Mouse (Mus musculus) kidney, embryonic 15.5 days (tissue): ENCODE results near the gene Actg1. TPM values are rescaled to one million over a fixed set of nuclear protein-coding genes. Genes with fewer than 3 reads are reported as not detected.

Experiments
- ATAC-seq: fragments of 200-750 bp; cut with Nextera tagmentation; replicated peaks from 2 replicates; pipeline ENCODE4 v1.8.0; 2017; ENCODE audit warnings: moderate TSS enrichment; ENCODE audit not compliant: low FRiP score
- H3K27ac ChIP-seq: fragments of 300-500 bp; sonication (generic); 2 replicates; pipeline ENCODE4 v1.5.1; 2015; ENCODE audit warnings: mild to moderate bottlenecking, inconsistent platforms
- H3K27me3 ChIP-seq: fragments of 300-500 bp; sonication (generic); 2 replicates; pipeline ENCODE4 v1.6.1; 2015; ENCODE audit warnings: inconsistent platforms
- H3K36me3 ChIP-seq: fragments of 300-500 bp; sonication (generic); 2 replicates; pipeline ENCODE4 v1.6.1; 2015; ENCODE audit warnings: inconsistent platforms
- H3K4me1 ChIP-seq: fragments of 300-500 bp; sonication (generic); 2 replicates; pipeline ENCODE4 v1.6.1; 2015; ENCODE audit warnings: inconsistent platforms
- H3K4me2 ChIP-seq: fragments of 300-500 bp; sonication (generic); 2 replicates; pipeline ENCODE4 v1.6.1; 2015; ENCODE audit warnings: moderate library complexity, mild to moderate bottlenecking, inconsistent platforms
- H3K4me3 ChIP-seq: fragments of 300-500 bp; sonication (generic); replicated peaks from 2 replicates; pipeline ENCODE4 v1.5.1; 2015; ENCODE audit warnings: mild to moderate bottlenecking, inconsistent platforms
- H3K9ac ChIP-seq: fragments of 300-500 bp; sonication (generic); 2 replicates; pipeline ENCODE4 v1.6.1; 2015; ENCODE audit warnings: mild to moderate bottlenecking, inconsistent platforms
- H3K9me3 ChIP-seq: fragments of 300-500 bp; sonication (generic); replicated peaks from 2 replicates; pipeline ENCODE4 v1.6.1; 2016; ENCODE audit warnings: inconsistent platforms
- WGBS: fragments of 180-500 bp; shearing (Covaris S2); methylation state at CpG from one replicate; pipeline ENCODE4 v1.1.7; 2015; ENCODE audit warnings: mixed read lengths; 5-methylcytosine and 5-hydroxymethylcytosine counted together
- polyA plus RNA-seq: library from polyadenylated mRNA; unstranded; fragments of >200 nt; fragmentation: Nextera tagmentation; extraction: Ambion mirVana; gene quantifications from 2 replicates; pipeline ENCODE4 v1.2.1, GENCODE M21; 2015

Actg1 gene
- polyA plus RNA-seq, 1 experiment from 2014 or later, result 2,520 TPM

DNA sequence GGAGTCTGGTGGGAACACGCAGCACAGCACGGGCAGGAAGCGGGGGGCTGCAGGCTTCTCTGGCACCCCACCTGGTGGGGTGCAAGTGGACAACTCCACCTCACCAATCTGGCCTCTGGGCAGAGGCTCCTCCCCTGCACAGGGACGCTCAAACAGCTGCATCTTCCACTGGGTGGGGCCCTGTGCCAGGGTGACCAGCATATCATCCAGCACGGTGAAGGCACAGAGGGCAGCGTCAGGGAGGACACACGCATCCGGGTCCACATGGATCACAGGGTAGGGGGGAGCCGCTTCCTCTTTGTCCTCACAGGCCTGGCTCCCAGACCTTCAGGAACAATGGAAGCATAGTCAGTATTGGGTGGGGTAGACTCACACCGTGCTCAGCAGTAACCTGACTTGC, 29.0 kb upstream of the Actg1 start:
- Histone ChIP-seq H3K4me3 (peak overlapping the region; percentile 85), H3K36me3 (peaks cover 77% of the 10 kb centered on the region), H3K9me3 (no peaks in the 10 kb centered on the region), H3K9ac (peak overlapping the region; percentile 75; the same call in 1 of the 2 replicates), H3K27me3 (no peaks in the 10 kb centered on the region), H3K4me1 (peaks cover 25% of the 10 kb centered on the region), H3K27ac (no peak overlapping the region), H3K4me2 (peak overlapping the region; percentile 91)
- no peak for ATAC-seq
- WGBS, result 74% methylated on average over 10 of the region's 10 CpGs

DNA sequence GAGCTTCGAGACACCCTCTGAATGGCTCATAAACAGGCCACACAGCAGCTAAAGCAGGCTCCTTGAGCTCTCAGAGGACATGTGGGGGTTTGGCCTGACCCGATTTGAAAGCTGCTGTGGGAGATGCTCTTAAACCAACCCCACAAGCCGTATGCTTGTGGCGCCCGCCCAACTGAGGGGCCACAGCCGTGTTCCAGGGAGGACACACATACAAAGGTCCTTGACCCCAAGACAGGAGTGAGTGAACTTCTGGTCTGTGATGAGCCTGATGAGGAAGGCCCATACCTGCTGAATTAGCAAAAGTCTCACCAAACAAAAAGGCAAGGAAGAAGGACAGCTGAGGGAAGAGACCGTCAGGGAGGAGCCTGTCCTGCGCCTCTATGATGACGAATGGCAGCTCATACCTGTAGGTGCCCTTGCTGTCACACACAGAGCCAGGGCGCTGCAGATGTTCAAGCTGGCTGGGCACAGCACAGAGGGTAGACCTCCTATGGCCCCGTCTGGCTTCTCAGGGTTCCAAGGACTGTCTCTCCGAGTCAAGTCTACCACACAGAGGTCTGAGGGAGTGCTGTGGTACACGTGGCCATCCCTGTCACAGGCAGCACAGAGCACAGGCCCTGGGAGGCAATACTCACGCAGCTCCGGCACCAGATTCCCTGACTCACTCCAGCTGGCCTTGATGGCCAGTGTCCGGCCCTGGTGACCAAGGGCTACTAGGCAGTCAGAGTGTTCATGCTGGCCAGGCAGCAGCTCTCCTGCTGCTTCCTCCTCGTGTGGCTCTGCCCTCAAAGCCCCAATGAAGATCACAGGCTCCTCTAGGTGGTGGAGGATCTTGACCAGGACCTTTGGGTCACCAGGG, 28.2 kb upstream of the Actg1 start:
- Histone ChIP-seq H3K27ac (no peak overlapping the region), H3K9me3 (no peaks in the 10 kb centered on the region), H3K9ac (no peak overlapping the region), H3K36me3 (peaks cover 77% of the 10 kb centered on the region), H3K4me2 (no peak overlapping the region; the same call in 1 of the 2 replicates), H3K4me3 (0 out of 2 replicates have a peak overlapping the region, but pooled peaks have one; percentile 85), H3K27me3 (no peaks in the 10 kb centered on the region), H3K4me1 (peaks cover 25% of the 10 kb centered on the region)
- no peak for ATAC-seq
- WGBS, result 83% methylated on average over 17 of the region's 17 CpGs

DNA sequence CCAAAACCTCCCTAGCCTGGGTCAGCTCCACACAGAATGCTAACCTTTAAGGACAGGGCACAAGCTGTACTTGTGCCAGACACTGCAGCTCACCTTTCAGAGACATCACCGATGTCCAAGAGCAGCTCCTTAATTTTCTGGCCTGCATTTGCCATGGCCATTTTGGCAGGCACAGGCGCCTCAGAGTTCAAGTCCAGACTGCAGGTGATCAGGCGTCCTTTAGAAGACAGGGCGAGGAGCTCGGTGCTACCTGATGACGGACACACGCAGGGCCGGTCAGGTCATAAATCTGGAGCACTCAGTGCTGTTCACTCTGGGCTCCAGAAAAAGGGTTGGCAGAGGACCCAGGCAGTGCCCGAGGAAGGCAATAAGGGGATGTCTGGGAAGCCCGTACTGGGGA, 27.0 kb upstream of the Actg1 start:
- Histone ChIP-seq H3K36me3 (peaks cover 76% of the 10 kb centered on the region), H3K4me2 (no peak overlapping the region), H3K4me3 (no peak overlapping the region), H3K27me3 (no peaks in the 10 kb centered on the region), H3K9me3 (no peaks in the 10 kb centered on the region), H3K9ac (no peak overlapping the region), H3K4me1 (peaks cover 25% of the 10 kb centered on the region), H3K27ac (no peak overlapping the region)
- WGBS, result 90% methylated on average over 10 of the region's 10 CpGs
- ATAC-seq, result no peak

DNA sequence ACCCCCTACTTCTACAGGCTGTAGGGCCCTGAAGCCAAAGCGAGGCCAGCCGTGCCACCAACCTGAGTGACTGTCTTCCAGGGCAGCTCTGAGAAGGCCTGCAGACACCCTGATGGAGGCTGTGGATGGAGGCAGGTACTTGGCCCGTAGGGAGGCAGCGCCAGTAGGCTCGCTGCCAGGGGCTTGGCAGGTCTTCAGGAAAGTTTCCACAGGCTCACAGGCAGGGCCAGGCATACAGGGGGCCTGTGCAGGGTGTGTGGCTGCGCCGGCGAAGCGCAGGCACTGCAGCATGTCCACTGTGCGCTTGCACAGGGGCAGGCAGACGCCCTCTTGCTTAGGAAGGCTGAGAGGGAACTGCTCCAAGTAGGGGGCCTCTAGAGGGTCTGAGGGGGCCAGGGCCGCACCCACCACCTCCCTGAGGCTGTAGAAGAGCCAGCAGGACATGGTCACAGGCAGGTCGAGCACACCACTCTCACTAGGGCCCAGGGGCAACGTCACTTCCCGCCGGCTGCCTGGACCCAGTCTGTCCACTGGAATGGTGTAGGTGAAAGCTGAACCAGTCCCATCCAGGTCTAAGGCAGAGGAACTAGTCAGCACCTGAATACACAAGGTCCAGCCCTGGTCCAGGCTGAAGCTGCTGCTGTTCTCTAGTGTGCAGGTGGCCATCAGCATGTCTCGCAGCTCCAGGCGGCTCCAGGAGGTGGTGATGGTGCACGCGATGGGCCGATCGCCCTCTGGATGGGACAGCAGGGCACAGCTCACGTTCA, 25.7 kb upstream of the Actg1 start:
- H3K4me1 ChIP-seq, result peaks cover 23% of the 10 kb centered on the region
- H3K27ac ChIP-seq, result no peak overlapping the region
- no peak overlapping the region for H3K4me3 ChIP-seq
- H3K36me3 ChIP-seq, result peaks cover 81% of the 10 kb centered on the region
- 91% methylated on average over 23 of the region's 23 CpGs for WGBS
- H3K9me3 ChIP-seq, result no peaks in the 10 kb centered on the region
- H3K4me2 ChIP-seq, result no peak overlapping the region
- ATAC-seq, result no peak
- H3K27me3 ChIP-seq, result no peaks in the 10 kb centered on the region
- no peak overlapping the region for H3K9ac ChIP-seq

DNA sequence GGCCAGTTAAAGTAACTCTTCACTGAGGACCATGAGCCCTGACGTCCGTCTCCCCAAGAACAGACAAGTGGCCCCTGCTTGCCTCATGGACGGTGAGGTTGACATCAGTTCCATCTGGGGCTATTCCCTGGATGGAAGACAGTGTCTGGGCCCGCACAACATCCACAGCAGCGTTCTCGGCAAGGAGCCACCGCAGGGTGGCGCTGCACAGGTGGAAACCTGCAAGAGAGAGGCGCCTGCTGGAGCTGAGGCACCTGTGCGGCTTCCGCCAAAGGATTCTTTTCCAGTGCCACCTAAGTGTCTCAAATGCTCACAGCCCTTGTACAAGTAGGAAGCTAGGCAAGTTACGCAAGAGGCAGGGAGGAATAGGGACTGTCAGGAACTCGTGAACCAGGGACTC, 24.7 kb upstream of the Actg1 start:
- no peaks in the 10 kb centered on the region for H3K9me3 ChIP-seq
- H3K27me3 ChIP-seq, result no peaks in the 10 kb centered on the region
- H3K4me2 ChIP-seq, result no peak overlapping the region
- no peak overlapping the region for H3K4me3 ChIP-seq
- peaks cover 85% of the 10 kb centered on the region for H3K36me3 ChIP-seq
- ATAC-seq, result no peak
- 61% methylated on average over 13 of the region's 13 CpGs for WGBS
- H3K4me1 ChIP-seq, result peaks cover 18% of the 10 kb centered on the region
- no peak overlapping the region for H3K9ac ChIP-seq
- no peak overlapping the region for H3K27ac ChIP-seq

DNA sequence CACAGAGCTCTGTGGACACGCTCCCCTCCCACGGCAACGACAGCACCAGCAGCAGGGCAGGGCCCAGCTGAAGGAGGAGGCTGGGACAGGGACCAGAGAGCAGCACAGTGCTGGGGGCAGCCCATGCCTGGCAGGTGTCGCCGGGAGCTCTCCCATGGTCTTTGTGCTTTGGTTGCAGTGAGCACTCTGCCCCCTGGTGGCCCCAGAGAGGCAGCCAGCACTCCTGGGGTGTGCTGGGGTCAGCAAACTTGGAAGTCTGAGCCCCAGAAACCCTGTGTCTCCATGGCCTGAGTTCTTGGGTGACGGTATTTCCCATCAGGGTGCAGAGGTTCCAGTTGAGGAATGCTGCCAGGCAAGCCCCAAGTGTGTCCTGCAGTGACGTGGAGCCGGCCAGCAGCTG, 21.3 kb upstream of the Actg1 start:
- no peaks in the 10 kb centered on the region for H3K9me3 ChIP-seq
- H3K27ac ChIP-seq, result no peak overlapping the region
- peaks cover 8% of the 10 kb centered on the region for H3K4me1 ChIP-seq
- ATAC-seq, result peak; percentile 66
- no peak overlapping the region for H3K9ac ChIP-seq
- peaks cover 57% of the 10 kb centered on the region for H3K36me3 ChIP-seq
- H3K4me3 ChIP-seq, result no peak overlapping the region
- no peak overlapping the region for H3K4me2 ChIP-seq
- WGBS, result 33% methylated on average over 8 of the region's 8 CpGs
- no peaks in the 10 kb centered on the region for H3K27me3 ChIP-seq

DNA sequence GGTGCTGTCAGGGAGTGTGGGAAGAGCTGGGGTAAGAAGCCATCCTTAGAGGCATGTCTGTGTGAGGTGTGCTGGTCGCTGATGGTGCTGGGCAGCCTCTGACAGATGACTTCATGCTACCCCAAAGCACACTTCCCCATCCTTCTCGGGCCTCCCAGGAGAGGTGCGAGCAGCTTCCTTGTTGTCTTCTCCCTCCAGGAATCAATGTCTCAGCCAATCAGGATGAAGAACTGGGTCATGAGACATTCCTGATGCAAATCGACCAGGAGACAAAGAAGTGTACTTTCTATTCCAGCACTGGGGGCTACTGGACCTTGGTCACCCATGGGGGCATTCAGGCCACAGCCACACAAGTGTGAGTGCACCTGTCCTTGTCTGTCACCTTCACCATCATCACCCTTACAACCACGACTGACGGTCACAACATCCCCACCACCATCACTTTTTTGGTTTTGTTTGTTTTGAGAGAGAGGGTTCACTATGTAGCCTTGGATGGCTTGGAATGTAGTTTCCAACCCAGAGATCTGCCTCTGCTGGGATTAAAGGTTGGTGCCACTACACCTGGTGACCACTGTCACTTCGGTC, 18.2 kb upstream of the Actg1 start:
- H3K9ac ChIP-seq, result no peak overlapping the region
- H3K27ac ChIP-seq, result no peak overlapping the region
- no peaks in the 10 kb centered on the region for H3K9me3 ChIP-seq
- H3K27me3 ChIP-seq, result no peaks in the 10 kb centered on the region
- WGBS, result 43% methylated on average over 7 of the region's 7 CpGs
- ATAC-seq, result no peak
- H3K4me1 ChIP-seq, result peaks cover 20% of the 10 kb centered on the region
- H3K4me2 ChIP-seq, result no peak overlapping the region
- H3K36me3 ChIP-seq, result peaks cover 26% of the 10 kb centered on the region
- H3K4me3 ChIP-seq, result no peak overlapping the region

DNA sequence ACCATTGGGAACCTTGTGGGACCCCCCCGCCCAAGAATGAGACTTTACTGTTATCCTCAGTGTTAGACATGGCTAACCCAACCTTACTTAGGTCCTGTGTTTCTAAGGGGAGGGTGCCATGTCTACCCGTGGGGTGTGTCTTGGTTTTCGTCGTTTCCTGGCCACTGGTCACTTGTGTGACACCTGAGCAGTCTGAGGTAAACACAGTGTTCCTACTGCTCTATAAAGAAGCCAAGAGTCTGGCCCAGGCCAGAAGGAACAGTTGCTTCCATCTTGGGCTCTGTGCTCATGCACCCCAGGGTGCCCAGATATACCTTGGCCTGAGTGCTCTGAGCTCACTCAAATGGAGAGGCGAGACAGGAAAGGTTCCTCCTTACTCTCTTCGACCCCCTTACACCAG, 14.5 kb upstream of the Actg1 start:
- Histone ChIP-seq H3K4me2 (no peak overlapping the region), H3K4me3 (no peak overlapping the region), H3K27ac (no peak overlapping the region), H3K36me3 (no peaks in the 10 kb centered on the region), H3K4me1 (peaks cover 51% of the 10 kb centered on the region), H3K27me3 (no peaks in the 10 kb centered on the region), H3K9ac (no peak overlapping the region), H3K9me3 (no peaks in the 10 kb centered on the region)
- ATAC-seq, result no peak
- 77% methylated on average over 6 of the region's 6 CpGs for WGBS

DNA sequence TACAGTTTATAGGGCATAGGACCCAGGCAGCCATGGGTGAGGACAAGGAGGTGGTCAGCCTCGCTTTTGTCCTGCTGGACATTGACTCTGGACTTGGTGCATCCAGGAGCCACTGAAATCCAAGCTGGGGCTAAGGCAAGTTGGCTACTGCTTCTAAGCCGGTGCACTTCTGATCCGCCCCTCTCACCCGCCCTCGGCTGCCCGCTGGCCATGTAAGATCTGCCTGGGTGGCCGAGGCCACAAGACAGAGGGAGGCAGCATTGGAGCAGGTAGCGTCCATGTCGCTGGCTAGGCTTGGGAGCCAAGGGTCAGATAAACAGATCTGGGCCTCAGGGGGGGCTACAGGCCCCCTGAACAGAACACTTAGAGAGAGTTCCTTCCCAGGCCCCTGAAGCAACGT, 13.0 kb upstream of the Actg1 start, which contains the start of gene Fscn2:
TSS of gene Fscn2 (plus strand) at position 240 of the 400 bp plus-strand sequence.
- H3K27me3 ChIP-seq, result no peaks in the 10 kb centered on the region
- 42% methylated on average over 10 of the region's 10 CpGs for WGBS
- H3K4me1 ChIP-seq, result peaks cover 60% of the 10 kb centered on the region
- 0 out of 2 replicates have a peak within 1 kb of the TSS, but pooled peaks have one; percentile 7 for H3K9ac ChIP-seq
- H3K4me2 ChIP-seq, result no peak within 1 kb of the TSS
- no peak within 1 kb of the TSS for H3K4me3 ChIP-seq
- H3K9me3 ChIP-seq, result no peaks in the 10 kb centered on the region
- no peak for ATAC-seq
- peak within 1 kb of the TSS; percentile 68 for H3K27ac ChIP-seq
- H3K36me3 ChIP-seq, result no peaks in the 10 kb centered on the region

DNA sequence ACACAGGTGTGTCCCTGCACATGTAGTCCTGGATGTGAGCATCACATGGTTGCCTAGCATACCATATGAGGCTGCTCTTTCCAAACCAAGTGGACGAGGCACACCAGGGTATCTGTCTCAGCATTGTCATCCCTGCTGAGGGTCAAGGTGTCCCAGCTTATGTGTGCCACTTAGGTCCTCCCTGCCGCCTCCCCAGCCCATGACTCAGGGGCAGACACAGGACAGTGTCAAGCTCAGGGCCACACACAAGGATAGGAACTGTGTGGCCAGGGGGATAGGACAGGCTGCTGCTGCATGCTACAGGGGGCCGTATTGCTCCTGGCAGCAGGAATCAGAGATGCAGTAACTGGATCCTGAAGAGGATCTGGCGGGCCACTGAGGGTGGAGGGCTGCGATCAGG, 12.4 kb upstream of the Actg1 start:
- no peak overlapping the region for H3K9ac ChIP-seq
- H3K4me2 ChIP-seq, result no peak overlapping the region
- peaks cover 63% of the 10 kb centered on the region for H3K4me1 ChIP-seq
- WGBS, result 59% methylated on average over 5 of the region's 5 CpGs
- no peaks in the 10 kb centered on the region for H3K27me3 ChIP-seq
- no peaks in the 10 kb centered on the region for H3K36me3 ChIP-seq
- no peak overlapping the region for H3K4me3 ChIP-seq
- ATAC-seq, result no peak
- peak overlapping the region; percentile 68 for H3K27ac ChIP-seq
- no peaks in the 10 kb centered on the region for H3K9me3 ChIP-seq

DNA sequence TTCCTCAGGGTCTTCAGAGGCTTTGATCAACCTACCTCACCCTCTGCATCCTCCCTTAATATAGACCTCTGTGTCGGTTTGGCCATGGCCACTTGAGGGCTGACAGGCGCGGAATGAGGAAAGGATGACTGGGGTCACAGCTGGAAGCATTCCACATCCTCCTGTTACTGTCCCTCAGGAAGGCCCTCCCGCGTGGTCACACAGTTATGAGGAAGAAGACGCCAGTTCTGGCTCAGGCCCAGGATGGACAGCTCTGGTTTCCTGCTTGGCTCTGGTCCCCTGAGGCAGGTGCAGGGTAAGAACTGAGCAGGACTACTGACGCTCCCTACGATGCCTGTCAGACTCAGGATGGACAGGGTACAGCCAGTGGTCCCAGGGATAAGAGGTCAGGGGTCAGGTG, 11.7 kb upstream of the Actg1 start:
- ATAC-seq, result no peak
- no peak overlapping the region for H3K4me3 ChIP-seq
- peak overlapping the region; percentile 17; the same call in 1 of the 2 replicates for H3K9ac ChIP-seq
- H3K4me2 ChIP-seq, result no peak overlapping the region
- peaks cover 70% of the 10 kb centered on the region for H3K4me1 ChIP-seq
- 21% methylated on average over 8 of the region's 8 CpGs for WGBS
- no peaks in the 10 kb centered on the region for H3K36me3 ChIP-seq
- H3K27ac ChIP-seq, result 0 out of 2 replicates have a peak overlapping the region, but pooled peaks have one; percentile 27
- no peaks in the 10 kb centered on the region for H3K27me3 ChIP-seq
- no peaks in the 10 kb centered on the region for H3K9me3 ChIP-seq

DNA sequence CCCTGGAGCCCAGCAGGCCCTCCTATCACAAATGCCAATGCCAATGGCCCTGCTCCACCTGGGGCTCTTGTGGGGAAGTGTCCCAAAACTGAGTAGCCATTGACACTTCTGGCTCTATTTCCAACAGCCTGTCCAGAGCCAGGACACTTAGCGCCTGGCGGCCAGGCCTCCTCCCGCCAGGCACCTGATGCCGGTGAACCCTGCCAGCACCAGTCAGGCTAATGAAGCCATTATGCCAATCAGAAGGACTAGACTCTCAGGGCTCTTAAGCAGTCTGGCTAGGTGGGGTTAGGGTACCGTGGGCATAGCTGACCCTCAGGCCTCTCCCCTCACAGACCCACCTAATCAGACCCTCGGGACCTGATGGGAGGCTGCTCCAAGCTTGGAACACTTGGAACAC, 11.0 kb upstream of the Actg1 start:
- WGBS, result 76% methylated on average over 6 of the region's 6 CpGs

More for the DNA sequence above, 11.0 kb upstream of the Actg1 start:
- peak overlapping the region; percentile 83; the same call in 1 of the 2 replicates for H3K27ac ChIP-seq
- H3K36me3 ChIP-seq, result no peaks in the 10 kb centered on the region
- H3K4me1 ChIP-seq, result peaks cover 76% of the 10 kb centered on the region
- no peaks in the 10 kb centered on the region for H3K27me3 ChIP-seq
- no peak overlapping the region for H3K9ac ChIP-seq
- H3K4me3 ChIP-seq, result no peak overlapping the region
- no peak for ATAC-seq
- no peak overlapping the region for H3K4me2 ChIP-seq
- H3K9me3 ChIP-seq, result no peaks in the 10 kb centered on the region
